10 mouse cellular contexts compared by ENCODE assay signal in the genomic region with DNA sequence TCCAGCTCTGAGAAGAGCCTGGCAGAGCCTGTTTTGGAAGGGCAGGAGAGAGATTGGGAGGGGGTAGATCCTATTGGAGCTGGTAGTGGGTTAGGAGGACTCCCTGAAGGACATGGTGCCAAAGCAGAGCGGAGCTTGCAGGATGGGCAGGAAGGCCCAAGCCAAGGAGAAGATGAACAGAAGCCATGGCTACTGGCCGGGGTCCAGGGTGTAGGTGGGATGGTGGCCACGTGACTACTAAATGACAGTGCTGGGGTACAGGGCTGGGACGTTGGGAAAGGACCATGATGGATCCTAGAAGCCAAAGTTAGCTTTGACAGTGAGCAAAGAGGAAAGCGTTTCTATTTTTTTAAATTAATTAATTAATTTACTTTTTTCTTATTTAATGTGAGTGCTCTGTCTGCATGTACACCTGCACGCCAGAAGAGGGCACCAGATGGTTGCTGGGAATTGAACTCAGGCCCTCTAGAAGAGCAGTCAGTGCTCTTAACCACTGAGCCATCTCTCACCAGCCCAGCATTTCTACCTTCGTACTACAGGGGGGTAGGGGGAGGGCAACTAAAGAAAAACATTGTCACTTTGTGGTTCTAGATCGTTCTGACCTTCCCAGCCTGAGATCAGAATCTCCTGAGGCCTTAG. TPM values are rescaled to one million over a fixed set of nuclear protein-coding genes. Genes with fewer than 3 reads are reported as not detected.
DNase-seq lines count a peak whose midpoint lies in the region; ATAC-seq and TF ChIP-seq lines count a peak whose summit lies in the region.
"Had no signal": no experiment of that assay in that cellular context is flagged by ENCODE, and none has a peak within 500 bp of the region (broad histone marks: within the 10 kb centered on the region; RNA-seq: fewer than 3 reads in every experiment).

No protein-coding gene starts in this region.

- peak; percentile 48 to 65 for DNase-seq in heart, postnatal 10 days
- no peak for DNase-seq in heart, adult 18-20 months
- peak; percentile 58 for DNase-seq in 3T3-L1 (ENCODE audit: low read depth, low spot score)
- peak; percentile 55 to 76 for DNase-seq in kidney, postnatal 36 days
- DNase-seq in embryonic facial prominence, embryonic 10.5 days (ENCODE audit: low spot score) = no peak

- peaks cover 72% of the 10 kb centered on the region for H3K36me3 ChIP-seq in E14TG2a.4 (ENCODE audit: insufficient read depth, low read length)
- H3K36me3 ChIP-seq in embryonic facial prominence, embryonic 10.5 days (replicated peaks) = 0 out of 2 replicates have a peak, but pooled peaks cover 3% of the 10 kb centered on the region

- peaks cover 82% of the 10 kb centered on the region for H3K4me1 ChIP-seq in E14TG2a.4 (replicated peaks; ENCODE audit: low read depth, low read length)
- peaks cover 44% of the 10 kb centered on the region for H3K4me1 ChIP-seq in embryonic facial prominence, embryonic 10.5 days

- H3K27ac ChIP-seq in embryonic facial prominence, embryonic 10.5 days (replicated peaks) = no peak overlapping the region
- H3K27ac ChIP-seq: embryonic facial prominence, embryonic 15.5 days; hindbrain, embryonic 14.5 days; limb, embryonic 12.5 days had no signal

- 46% methylated on average over 8 of the region's 8 CpGs for WGBS in embryonic facial prominence, embryonic 10.5 days

- H3K9me3 ChIP-seq in E14TG2a.4 (ENCODE audit: low read length) = peaks cover 7% of the 10 kb centered on the region
- peaks cover 2% of the 10 kb centered on the region; the same call in 1 of the 2 replicates for H3K9me3 ChIP-seq in embryonic facial prominence, embryonic 10.5 days
- H3K9me3 ChIP-seq: embryonic facial prominence, embryonic 15.5 days; limb, embryonic 12.5 days had no signal

- ATAC-seq in megakaryocyte-erythroid progenitor cell, adult 5-6 weeks (replicated peaks; ENCODE audit: low FRiP score, low TSS enrichment, poor library complexity, severe bottlenecking) = no peak

- peak; percentile 66 for TF ChIP-seq CTCF in E14TG2a.4 (conservative IDR thresholded peaks at IDR 0.05; ENCODE audit: low read length)

- no peak overlapping the region for H3K4me3 ChIP-seq in E14TG2a.4 (replicated peaks; ENCODE audit: low read length)
- no peak overlapping the region for H3K4me3 ChIP-seq in embryonic facial prominence, embryonic 10.5 days
- H3K4me3 ChIP-seq: embryonic facial prominence, embryonic 15.5 days; limb, embryonic 12.5 days had no signal

- intact Hi-C loops in heart, postnatal 10 days (cut with DNase I) = no loop called here

- H3K27me3 ChIP-seq in E14TG2a.4 (ENCODE audit: insufficient read depth, low read length) = no peaks in the 10 kb centered on the region
- peaks cover 100% of the 10 kb centered on the region for H3K27me3 ChIP-seq in embryonic facial prominence, embryonic 10.5 days (replicated peaks; ENCODE audit: low read depth, poor library complexity, severe bottlenecking)

RNA-seq across cellular contexts. Expression of a gene that starts 5.3 kb away (rescaled TPM):
- total RNA-seq in heart, postnatal 10 days (2021) = 10 to 100 TPM; 77.2 to 85.4 TPM
- total RNA-seq in heart, adult 18-20 months (2021) = 100 to 1,000 TPM; 126 to 148 TPM
- total RNA-seq in megakaryocyte-erythroid progenitor cell, adult 5-6 weeks (2014; fragmentation: Nextera tagmentation) = not detected in 2 replicates
- total RNA-seq in megakaryocyte-erythroid progenitor cell, adult 5-6 weeks (2017) = not detected in 2 replicates
- 0.83 and 0.97 TPM in 2 replicates for polyA plus RNA-seq in embryonic facial prominence, embryonic 10.5 days (2016; fragmentation: Nextera tagmentation; extraction: Ambion mirVana)

RNA-seq across cellular contexts. Expression of a gene that starts 36.0 kb away (rescaled TPM):
- total RNA-seq in heart, postnatal 10 days (2021) = 10 to 100 TPM in 1 of 2 experiments, 1 to 10 TPM in 1; 5.7 to 10.8 TPM
- total RNA-seq in heart, adult 18-20 months (2021) = 1 to 10 TPM; 7.6 to 9.1 TPM
- not detected in 2 replicates for total RNA-seq in megakaryocyte-erythroid progenitor cell, adult 5-6 weeks (2014; fragmentation: Nextera tagmentation)
- total RNA-seq in megakaryocyte-erythroid progenitor cell, adult 5-6 weeks (2017) = not detected in 2 replicates
- polyA plus RNA-seq in embryonic facial prominence, embryonic 10.5 days (2016; fragmentation: Nextera tagmentation; extraction: Ambion mirVana) = 4.2 and 5.3 TPM in 2 replicates

RNA-seq across cellular contexts. Expression of a gene that starts 42.3 kb away (rescaled TPM):
- total RNA-seq in heart, postnatal 10 days (2021) = 10 to 100 TPM; 60.5 to 70.1 TPM
- 10 to 100 TPM; 32.3 to 34.8 TPM for total RNA-seq in heart, adult 18-20 months (2021)
- 7.3 and 9.4 TPM in 2 replicates for total RNA-seq in megakaryocyte-erythroid progenitor cell, adult 5-6 weeks (2014; fragmentation: Nextera tagmentation)
- total RNA-seq in megakaryocyte-erythroid progenitor cell, adult 5-6 weeks (2017) = 8.0 and 9.0 TPM in 2 replicates
- 24.2 and 26.2 TPM in 2 replicates for polyA plus RNA-seq in embryonic facial prominence, embryonic 10.5 days (2016; fragmentation: Nextera tagmentation; extraction: Ambion mirVana)

Comparison
In these comparisons a context has a peak if more than half of its experiments do, and no peak if none do; other contexts are left out.
1. DNase-seq: peak in heart, postnatal 10 days (2 of 2), 3T3-L1 (single experiment) and kidney, postnatal 36 days (2 of 2); none in heart, adult 18-20 months (0 of 2) and embryonic facial prominence, embryonic 10.5 days (single experiment).
2. RNA of a gene that starts 5.3 kb away (total RNA-seq): 126 to 148 TPM in heart, adult 18-20 months and 77.2 to 85.4 TPM in heart, postnatal 10 days; not detected in megakaryocyte-erythroid progenitor cell, adult 5-6 weeks; every median in the first group is over 10 times any median in the second.
3. RNA of a gene that starts 36.0 kb away (total RNA-seq): 5.7 to 10.8 TPM in heart, postnatal 10 days and 7.6 to 9.1 TPM in heart, adult 18-20 months; not detected in megakaryocyte-erythroid progenitor cell, adult 5-6 weeks; every median in the first group is over 4 times any median in the second.